Mouse (Mus musculus) erythroblast, embryonic 14.5 days (primary cell): ENCODE results near the gene Slc4a3. TPM values are rescaled to one million over a fixed set of nuclear protein-coding genes. Genes with fewer than 3 reads are reported as not detected.

Experiments
- H3K27me3 ChIP-seq: 2 replicates; pipeline ENCODE4 v1.6.1; 2012; ENCODE audit warnings: inconsistent platforms; ENCODE audit not compliant: control insufficient read depth
- H3K36me3 ChIP-seq: 2 replicates; pipeline ENCODE4 v1.6.1; 2012; ENCODE audit warnings: mild to moderate bottlenecking, inconsistent platforms; ENCODE audit not compliant: control insufficient read depth
- H3K4me1 ChIP-seq: 2 replicates; pipeline ENCODE4 v1.6.1; 2012; ENCODE audit warnings: inconsistent platforms; ENCODE audit not compliant: control insufficient read depth
- H3K4me3 ChIP-seq: replicated peaks from 2 replicates; pipeline ENCODE3; 2012; ENCODE audit warnings: moderate library complexity, mild to moderate bottlenecking, inconsistent platforms
- H3K9me3 ChIP-seq: 2 replicates; pipeline ENCODE4 v1.6.1; 2012; ENCODE audit warnings: low read length, inconsistent platforms, mixed read lengths; ENCODE audit not compliant: control insufficient read depth
- GATA1 ChIP-seq: IDR thresholded peaks from 2 replicates; pipeline ENCODE4 v1.6.1; 2012; ENCODE audit warnings: low read length, inconsistent platforms, mixed read lengths
- TAL1 ChIP-seq: IDR thresholded peaks from 3 replicates; pipeline ENCODE4 v1.6.1; 2012; ENCODE audit warnings: low read length, inconsistent platforms, mixed read lengths
- polyA plus RNA-seq: library from polyadenylated mRNA; stranded (reverse); fragments of >175 nt; gene quantifications from 2 replicates; pipeline ENCODE4 v1.2.3, GENCODE M21; 2012

Slc4a3 gene
- polyA plus RNA-seq, 1 experiment, result not detected

DNA sequence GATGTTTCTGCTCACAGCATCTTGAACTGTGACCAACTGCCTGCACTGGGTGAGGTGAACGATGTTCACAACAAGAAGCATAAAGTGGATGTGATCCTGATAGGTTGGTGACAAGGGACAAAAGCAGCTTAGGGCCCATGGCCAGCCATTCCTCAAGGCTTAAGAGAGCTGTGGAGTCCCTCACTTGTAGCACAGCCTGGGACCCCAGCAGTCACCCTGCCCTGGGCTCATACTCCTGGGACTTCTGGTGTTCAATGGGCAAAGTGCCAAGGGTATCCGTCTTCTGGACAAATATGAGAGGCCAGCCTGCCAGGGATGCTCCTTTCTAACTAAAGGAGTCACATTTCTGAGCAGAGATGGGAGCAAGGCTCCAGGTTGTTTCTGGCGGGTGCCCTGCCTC is 49.9 kb downstream of the Slc4a3 start:
- Histone ChIP-seq H3K9me3 (no peaks in the 10 kb centered on the region), H3K4me1 (no peaks in the 10 kb centered on the region), H3K36me3 (no peaks in the 10 kb centered on the region), H3K27me3 (no peaks in the 10 kb centered on the region), H3K4me3 (no peak overlapping the region)
- TF ChIP-seq GATA1 (no peak), TAL1 (no peak)

DNA sequence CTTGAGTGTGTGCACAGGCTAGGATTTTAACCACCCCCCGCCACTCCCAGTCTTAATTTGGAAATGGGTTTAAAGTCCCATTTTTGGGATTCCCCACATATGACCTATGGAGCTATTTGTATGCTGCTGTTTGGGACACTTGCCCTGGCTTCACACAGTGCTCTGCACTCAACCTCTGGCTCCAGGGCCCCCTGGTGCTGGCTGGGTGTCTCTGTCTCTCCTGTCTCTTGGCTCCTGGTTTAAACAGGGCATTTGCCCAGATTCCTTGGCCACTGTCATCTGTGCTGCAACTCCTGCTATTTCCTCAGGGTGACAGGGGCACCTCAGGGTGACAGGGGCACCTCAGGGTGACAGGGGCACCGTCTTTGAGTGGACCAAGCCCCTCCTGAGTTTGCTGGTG is 50.8 kb downstream of the Slc4a3 start:
- Histone ChIP-seq H3K4me1 (no peaks in the 10 kb centered on the region), H3K9me3 (no peaks in the 10 kb centered on the region), H3K36me3 (no peaks in the 10 kb centered on the region), H3K4me3 (no peak overlapping the region), H3K27me3 (no peaks in the 10 kb centered on the region)
- TF ChIP-seq GATA1 (no peak), TAL1 (no peak)

DNA sequence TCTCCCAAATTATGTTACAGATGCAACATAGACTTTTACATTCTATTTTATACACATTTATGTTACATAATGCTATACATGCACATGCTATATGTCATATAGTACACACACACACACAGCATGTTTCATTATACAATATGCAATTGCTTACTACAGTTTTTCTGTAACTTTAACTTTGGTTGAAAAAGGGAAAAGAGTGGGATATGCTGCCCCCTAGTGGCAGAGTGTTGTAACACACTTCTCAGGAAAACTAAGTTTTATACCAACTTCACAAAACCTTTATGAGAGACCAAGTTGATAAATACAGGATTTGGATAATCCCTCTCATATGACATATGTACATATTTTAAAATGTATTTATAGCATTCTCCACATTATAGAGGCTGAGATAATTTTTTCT is 51.6 kb downstream of the Slc4a3 start:
- H3K9me3 ChIP-seq, result no peaks in the 10 kb centered on the region
- TF ChIP-seq GATA1 (no peak), TAL1 (no peak)
- no peak overlapping the region for H3K4me3 ChIP-seq

DNA sequence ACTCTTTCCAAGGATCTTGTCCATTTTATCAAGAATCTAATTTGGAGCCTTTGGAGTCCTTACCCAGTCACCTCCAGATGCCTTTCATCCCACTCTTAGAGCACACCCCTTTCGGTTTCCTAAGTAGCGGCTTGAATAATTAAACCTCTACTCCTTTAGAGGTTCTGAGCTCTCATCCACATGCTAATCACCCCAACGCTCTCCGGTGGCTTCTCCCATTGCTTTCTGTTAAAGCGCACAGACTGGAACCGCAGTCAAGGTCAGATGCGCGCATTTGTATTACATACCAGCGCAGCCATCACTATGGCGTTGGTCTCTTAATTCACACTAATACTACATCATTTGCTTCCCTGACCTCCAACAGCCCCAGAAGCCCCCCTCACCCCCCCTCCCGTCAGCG is 55.7 kb downstream of the Slc4a3 start:
- TF ChIP-seq TAL1, result no peak
- no peak for TF ChIP-seq GATA1
- H3K9me3 ChIP-seq, result no peaks in the 10 kb centered on the region
- H3K4me1 ChIP-seq, result no peaks in the 10 kb centered on the region
- H3K27me3 ChIP-seq, result no peaks in the 10 kb centered on the region
- no peak overlapping the region for H3K4me3 ChIP-seq
- H3K36me3 ChIP-seq, result no peaks in the 10 kb centered on the region

More for the DNA sequence above, 51.6 kb downstream of the Slc4a3 start:
- Histone ChIP-seq H3K4me1 (no peaks in the 10 kb centered on the region), H3K27me3 (no peaks in the 10 kb centered on the region), H3K36me3 (no peaks in the 10 kb centered on the region)

DNA sequence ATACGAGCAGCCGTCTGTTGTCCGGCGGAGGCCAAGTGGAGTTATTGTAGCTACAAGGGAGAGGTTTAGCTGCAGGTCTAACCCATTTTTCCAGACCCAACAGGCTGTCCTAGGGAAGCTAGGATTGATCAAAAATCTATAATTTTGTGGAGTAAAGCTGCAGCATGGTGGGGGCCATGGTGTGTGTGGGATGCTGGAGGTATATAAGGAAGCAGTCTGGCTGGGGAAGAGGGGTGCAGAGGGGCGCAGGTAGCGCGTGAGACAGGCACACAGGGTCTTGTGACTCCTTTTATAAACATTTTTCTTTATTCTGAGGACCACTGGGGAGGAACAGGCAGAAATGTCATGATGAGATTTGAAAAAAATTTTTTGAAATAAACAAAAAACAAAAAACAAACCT is 57.5 kb downstream of the Slc4a3 start:
- Histone ChIP-seq H3K4me3 (no peak overlapping the region), H3K9me3 (no peaks in the 10 kb centered on the region), H3K36me3 (no peaks in the 10 kb centered on the region), H3K27me3 (no peaks in the 10 kb centered on the region), H3K4me1 (no peaks in the 10 kb centered on the region)
- TF ChIP-seq GATA1, result no peak
- TF ChIP-seq TAL1, result no peak

DNA sequence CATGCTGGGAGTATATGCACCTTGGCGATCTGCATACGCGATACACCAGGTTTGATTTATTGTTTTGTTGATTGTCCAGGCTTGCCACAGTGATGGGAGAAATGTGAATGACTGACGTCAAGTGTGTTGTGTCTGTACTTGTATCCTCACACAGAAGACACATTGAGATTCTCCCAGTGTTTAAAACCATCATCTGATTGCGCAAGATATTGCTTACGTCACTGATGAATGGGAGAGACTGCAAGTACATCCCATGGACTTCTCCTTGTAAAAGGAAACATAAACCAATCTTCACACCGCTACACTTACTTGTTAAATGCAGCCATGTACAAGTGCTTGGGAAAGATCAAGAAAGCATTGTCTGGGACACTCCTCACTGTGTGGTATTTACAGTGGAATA is 62.2 kb downstream of the Slc4a3 start:
- no peaks in the 10 kb centered on the region for H3K4me1 ChIP-seq
- H3K36me3 ChIP-seq, result no peaks in the 10 kb centered on the region
- H3K27me3 ChIP-seq, result no peaks in the 10 kb centered on the region
- H3K9me3 ChIP-seq, result no peaks in the 10 kb centered on the region
- no peak for TF ChIP-seq GATA1
- no peak for TF ChIP-seq TAL1
- H3K4me3 ChIP-seq, result no peak overlapping the region

DNA sequence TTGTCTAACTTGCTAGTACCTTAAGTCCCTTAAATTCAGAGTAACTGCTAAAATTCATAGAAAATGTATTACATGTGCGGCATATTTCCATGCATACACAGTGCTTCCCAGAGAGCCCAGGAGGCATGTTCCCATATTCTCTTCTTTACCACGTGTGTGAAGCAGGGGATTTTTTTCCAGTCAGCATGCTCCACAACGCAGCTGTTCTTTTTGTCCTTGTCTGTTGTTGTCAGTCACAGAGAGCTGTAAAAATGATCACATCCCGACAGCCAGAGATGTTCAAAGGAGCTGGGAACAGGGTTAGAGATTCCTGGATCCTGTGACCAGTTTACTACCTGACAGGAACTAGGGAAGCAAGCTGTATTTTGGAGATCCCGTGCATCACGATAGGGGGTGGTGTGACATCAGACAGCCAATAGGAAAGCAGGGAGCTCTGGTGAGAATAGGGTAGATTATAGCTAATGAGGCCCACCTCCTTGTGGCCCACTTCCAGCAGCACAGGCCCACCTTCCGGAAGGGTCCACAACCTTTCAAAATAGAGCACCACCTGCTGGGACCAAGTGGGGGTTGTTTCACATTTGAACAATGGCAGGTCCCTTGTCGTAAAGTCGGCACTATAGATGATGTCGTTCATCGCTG is 62.7 kb downstream of the Slc4a3 start:
- H3K36me3 ChIP-seq, result no peaks in the 10 kb centered on the region
- no peaks in the 10 kb centered on the region for H3K4me1 ChIP-seq
- no peaks in the 10 kb centered on the region for H3K27me3 ChIP-seq
- no peak overlapping the region for H3K4me3 ChIP-seq
- no peak for TF ChIP-seq GATA1
- no peak for TF ChIP-seq TAL1
- H3K9me3 ChIP-seq, result no peaks in the 10 kb centered on the region

DNA sequence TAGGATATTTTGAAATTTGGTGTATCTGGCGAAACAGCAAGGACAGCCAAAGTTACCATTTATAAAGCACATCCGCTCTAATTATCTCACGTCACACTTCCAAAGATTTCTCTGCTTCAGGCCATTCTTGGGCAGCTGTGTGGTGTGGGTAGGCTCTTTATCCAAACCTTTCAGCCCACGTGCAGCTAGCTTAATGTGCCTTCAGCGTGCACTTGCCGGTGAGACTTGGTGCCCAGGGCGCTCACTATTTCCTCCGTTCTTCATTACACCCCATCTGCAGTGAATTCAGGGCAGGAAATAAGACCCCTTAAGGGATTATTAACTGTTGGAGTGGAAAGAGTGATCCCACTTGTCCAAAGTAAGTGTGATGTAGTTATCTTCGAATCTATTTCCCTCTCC is 63.2 kb downstream of the Slc4a3 start:
- no peak for TF ChIP-seq GATA1
- no peak for TF ChIP-seq TAL1
- Histone ChIP-seq H3K27me3 (no peaks in the 10 kb centered on the region), H3K36me3 (no peaks in the 10 kb centered on the region), H3K4me3 (no peak overlapping the region), H3K4me1 (no peaks in the 10 kb centered on the region), H3K9me3 (no peaks in the 10 kb centered on the region)

DNA sequence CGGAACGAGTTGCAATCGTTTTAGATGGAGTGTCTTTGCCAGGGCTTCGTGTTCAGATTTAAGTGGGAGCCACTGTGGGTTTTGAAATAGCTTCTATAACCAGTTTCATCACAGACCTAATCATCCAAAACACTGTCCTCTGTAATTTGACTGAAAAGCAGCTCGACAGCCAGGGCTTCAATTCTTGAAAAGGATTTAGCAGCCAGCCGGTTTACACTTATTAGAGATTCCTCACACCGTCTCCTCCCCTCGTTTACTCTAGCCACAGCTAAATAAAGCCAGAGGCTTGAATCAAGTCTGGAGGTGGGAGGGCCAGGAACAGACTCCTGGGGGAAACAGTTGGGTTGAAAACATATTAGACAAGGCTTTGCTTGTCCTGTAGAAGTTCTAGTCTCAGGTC is 64.5 kb downstream of the Slc4a3 start:
- Histone ChIP-seq H3K4me1 (no peaks in the 10 kb centered on the region), H3K4me3 (no peak overlapping the region), H3K36me3 (no peaks in the 10 kb centered on the region), H3K9me3 (no peaks in the 10 kb centered on the region), H3K27me3 (no peaks in the 10 kb centered on the region)
- TF ChIP-seq GATA1 (no peak), TAL1 (no peak)

Other genes with a start within 250 kb of the Slc4a3 start
- gene Dnpep, start 228.3 kb upstream of the Slc4a3 start, polyA plus RNA-seq, result 3.7 and 4.8 TPM in 2 replicates
- gene Des, start 185.9 kb upstream of the Slc4a3 start, polyA plus RNA-seq, result 0.03 and 0.12 TPM in 2 replicates
- gene Speg, start 171.0 kb upstream of the Slc4a3 start, polyA plus RNA-seq, result 0.10 and 0.18 TPM in 2 replicates
- gene Gmppa, start 110.3 kb upstream of the Slc4a3 start, polyA plus RNA-seq, result 11.6 and 12.7 TPM in 2 replicates
- 0.02 TPM in 1 of 2 replicates, not detected in the other for gene Asic4, start 95.8 kb upstream of the Slc4a3 start, polyA plus RNA-seq
- 0.26 and 0.30 TPM in 2 replicates for gene Chpf, start 67.0 kb upstream of the Slc4a3 start, polyA plus RNA-seq
- 0.04 and 0.13 TPM in 2 replicates for gene Tmem198, start 66.7 kb upstream of the Slc4a3 start, polyA plus RNA-seq
- 0.12 and 0.15 TPM in 2 replicates for gene Obsl1, start 39.8 kb upstream of the Slc4a3 start, polyA plus RNA-seq
- not detected in 2 replicates for gene Inha, start 39.2 kb upstream of the Slc4a3 start, polyA plus RNA-seq
- 3.3 and 5.1 TPM in 2 replicates for gene Stk11ip, start 24.7 kb upstream of the Slc4a3 start, polyA plus RNA-seq